Mouse (Mus musculus) kidney, adult 18-20 months (tissue): ENCODE measurements around the gene Gm20388.

Source experiments
- DNase-seq: peaks from one replicate; pipeline ENCODE4 v3.0.0; 2021

Gm20388 gene

DNA sequence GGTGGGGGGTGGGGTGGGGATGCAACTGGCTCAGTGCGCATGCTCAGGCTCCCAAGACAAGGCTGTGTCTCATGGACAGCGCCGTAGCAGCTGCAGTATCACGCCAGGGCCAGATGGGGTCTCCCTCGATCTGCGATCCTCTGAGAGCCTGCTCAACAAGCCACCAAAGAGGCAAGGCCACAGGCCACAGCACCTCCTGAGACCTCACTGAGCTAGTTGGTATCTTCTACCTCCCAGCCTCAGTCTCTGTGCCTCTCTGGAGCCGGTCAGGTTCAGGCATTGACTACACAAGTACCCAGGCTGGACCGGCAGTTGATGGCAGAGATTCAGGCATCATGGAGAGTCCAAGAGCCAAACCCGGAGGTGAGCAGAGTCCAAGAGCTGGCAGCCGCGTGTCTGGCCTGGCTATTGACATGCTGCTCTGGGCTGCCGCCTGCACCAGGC is 1807.4 kb downstream of the Gm20388 start:
- DNase-seq: peak; percentile 85

DNA sequence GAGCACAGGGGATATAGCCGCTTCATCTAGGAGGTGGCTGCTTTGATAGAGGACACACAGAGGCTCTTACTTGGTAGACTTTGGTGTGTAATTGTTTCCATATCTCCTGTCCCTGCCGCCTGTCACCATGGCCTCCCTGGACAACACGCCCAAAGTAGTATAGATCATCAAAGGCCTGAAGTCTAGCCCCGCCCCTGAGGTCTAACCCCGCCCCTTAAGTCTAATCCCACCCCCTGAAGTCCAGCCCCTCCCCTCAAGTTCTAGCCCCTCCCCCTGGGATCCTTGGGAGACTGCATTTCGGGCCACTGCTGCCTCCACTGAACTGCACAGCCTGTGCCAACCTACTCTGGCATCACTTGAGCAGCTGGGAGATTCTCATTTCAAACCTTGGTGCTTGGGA is 1808.3 kb downstream of the Gm20388 start:
- no peak for DNase-seq

DNA sequence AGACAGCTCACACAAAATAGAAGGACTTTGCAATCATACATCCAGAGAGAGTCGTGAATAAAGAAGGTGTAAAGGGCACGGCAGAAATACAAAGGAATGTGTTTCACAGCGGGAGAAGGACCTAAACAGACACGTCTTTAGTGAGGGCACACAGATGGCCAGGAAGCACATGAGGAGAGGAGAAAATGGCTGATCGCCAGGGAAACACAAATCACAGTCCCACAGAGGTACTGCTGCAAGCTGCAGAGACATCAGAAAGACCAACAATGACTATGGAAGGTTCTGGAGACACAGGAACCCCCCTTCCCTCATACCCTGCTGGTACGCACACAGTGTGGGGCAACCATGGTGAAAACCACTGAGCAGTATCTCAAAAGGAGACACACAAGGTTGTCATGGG is 1810.4 kb downstream of the Gm20388 start:
- DNase-seq: no peak

DNA sequence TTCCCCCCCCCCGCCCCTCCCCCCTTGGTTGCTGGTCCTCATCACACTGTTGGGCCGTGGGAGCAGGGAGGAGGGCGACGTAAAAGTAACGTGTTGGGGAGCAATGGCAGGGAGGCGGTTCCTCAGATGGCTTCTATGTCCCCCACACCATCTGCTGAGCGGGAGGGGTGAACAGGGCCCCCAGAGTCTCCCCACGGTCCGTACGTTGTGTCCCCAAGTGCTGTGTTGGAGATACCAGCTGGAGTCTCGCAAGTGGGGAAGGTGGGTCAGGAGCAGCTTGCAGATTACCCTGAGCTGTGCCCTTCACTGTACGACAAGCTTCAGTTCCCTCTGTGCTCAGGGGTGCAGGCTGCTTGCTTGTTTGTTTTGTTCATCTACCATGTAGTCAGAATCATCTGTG is 1813.2 kb downstream of the Gm20388 start:
- DNase-seq: no peak

DNA sequence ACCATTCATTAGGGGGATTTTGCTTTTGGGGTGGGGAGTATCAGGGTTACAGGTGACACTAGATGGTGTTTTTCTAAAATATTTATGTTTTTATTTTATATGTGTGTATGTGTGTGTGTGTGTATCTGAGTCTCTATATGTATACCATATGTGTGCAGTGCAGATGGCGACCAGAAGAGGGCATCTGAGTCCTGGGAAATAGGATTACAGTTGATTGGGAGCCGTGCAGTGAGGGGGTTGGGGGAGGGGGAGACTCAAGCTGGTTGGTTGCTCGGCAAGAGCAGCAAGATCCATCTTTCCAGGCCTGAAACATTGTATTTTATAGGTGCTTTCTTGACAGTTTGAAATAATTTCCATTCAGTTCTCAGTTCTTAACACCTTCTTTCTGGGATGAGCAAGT is 1816.5 kb downstream of the Gm20388 start:
- DNase-seq: no peak

DNA sequence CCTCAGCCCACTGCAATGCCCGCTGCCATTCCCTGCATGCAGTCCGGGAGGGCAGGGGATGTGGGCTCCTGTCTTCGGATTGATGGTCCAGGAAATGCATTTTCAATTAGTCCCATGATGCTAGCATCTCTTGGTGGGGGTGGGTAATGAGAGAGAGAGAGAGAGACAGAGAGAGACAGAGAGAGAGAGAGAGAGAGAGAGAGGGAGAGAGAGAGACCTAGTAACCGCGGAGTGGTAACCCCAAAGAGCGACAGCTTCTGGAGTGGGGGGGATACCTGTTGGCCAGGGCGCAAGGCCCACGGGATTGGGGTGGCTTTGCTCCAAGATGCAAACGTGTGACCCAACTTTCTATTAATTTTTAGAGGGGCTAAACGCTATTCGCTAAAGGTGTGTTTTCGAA is 1818.7 kb downstream of the Gm20388 start, which contains the start of gene Jph3:
TSS of gene Jph3 (plus strand) at position 301 of the 400 bp plus-strand sequence.
- DNase-seq: no peak

DNA sequence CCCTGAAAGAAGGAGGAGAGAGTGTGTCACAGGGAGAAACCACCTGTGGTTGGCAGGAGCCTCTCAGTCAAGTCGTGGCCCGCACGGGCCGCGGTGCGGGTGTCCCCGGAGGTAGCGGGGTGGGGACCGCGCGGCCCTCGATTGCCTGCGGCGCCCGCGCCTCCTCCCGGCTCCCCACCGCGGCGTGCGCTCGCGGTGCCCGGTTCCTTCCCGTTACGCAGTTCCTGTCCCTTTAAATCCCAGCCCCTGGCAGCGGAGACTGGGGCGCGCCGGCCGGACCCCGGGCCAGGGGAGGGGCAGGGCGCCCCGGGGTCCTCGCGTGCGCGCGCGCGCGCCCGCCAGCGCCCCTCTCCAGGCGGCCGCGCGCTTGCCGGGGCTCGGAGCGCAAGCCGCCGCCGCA is 1819.1 kb downstream of the Gm20388 start:
- DNase-seq: no peak

DNA sequence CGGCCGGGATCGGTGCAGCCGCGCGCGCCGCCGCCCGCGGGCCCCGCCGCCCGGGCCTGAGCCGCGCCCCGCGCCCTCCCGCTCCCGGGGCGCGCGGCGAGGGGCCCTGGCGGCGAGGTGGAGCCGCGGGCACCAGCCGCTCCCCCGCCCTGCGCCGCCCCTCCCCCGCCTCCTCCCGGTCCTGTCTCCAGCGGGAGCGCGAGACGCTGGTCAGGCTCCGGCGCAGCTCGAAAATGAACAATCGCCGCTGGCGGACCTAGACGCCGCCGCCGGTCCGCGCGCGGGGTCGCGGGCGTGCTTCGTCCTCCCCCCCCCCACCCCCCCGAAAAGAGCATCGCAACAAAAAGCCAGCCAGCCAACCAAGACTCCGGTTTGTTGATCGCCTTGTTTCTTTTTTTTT is 1819.5 kb downstream of the Gm20388 start:
- DNase-seq: no peak

DNA sequence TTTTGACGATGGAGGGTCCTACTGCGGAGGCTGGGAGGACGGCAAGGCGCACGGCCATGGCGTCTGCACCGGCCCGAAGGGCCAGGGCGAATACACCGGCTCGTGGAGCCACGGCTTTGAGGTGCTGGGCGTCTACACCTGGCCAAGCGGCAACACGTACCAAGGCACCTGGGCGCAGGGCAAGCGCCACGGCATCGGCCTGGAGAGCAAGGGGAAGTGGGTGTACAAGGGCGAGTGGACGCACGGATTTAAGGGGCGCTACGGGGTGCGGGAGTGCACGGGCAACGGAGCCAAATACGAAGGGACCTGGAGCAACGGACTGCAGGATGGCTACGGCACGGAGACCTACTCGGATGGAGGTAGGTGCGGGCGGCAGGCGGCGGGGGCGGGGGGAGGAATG is 1820.0 kb downstream of the Gm20388 start:
- no peak for DNase-seq

DNA sequence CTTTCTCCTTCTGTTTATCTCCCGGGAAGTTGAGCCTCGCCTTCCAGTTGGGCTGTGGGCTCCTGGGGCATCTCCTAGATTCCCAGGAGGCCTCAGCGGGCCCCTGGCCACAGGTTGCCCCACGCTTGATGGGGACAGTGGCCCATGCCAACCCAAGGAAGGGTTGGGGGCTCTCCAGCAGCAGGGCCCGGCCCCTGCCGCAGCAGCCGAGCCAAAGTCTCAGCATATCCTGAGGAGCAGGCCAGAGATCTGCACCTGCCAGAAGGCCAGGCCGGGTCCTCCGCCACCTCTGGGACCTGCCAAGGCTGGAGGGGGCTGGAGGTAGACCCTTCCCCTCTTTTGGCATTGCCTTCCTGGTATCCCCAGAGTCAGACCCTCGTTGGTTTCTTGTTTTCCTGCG is 1820.4 kb downstream of the Gm20388 start:
- no peak for DNase-seq

DNA sequence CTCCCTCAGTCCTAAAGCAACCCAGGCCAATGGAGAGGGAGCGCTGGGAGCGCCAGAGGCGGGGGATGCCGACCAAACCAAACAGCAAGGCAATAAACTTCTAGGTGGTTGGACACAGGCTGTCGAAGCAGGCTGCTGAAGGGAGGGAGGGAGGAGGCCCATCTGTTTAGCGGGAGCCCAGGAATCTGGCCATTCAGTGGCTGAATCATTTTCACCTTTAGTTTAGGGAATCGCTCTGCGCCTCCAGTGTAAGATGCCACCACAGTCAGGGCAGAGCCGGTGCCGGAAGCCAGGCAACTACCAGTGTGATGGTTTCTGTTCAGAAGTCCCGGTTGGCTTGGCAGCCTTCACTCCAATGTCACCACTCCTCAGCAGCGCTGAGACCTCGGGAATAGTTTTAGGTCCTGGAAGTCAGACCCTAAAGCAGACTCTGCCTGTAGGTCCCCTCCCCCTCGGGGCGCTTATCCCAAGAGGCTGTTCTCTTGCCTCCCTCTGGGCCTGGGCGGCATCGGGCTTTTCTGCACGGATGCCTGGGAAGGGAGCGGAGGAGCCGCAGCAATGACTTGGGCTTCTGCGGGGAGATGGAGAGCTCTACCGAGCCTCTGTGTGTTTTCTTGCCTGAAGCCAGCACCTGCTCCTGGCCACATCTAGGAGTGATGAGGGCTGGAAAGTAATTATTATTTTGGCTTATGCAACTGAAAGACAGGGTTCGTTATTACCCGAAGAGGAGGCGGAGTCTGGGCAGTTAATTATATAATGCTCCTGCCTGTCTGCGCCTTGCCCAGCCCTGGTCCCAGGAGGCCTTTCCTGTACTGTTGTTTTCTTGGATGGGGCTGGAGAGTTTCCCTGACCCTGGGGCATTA is 1821.1 kb downstream of the Gm20388 start:
- no peak for DNase-seq

DNA sequence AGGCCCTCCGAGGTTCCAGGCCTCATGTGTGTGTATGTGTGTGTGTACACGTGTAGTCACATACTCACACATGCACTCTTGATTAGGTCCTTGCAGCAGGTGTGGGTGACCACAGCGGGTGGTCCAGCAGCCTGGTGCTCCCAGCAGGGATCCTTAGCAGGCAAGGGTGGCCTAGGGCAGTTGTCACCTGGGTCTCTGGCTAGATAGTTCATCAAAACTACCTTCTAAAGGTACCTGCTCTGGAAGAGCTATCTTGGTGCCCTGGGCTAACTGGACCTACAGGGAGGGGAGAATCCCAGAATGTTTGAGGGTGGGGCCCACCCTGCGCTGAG is 1821.7 kb downstream of the Gm20388 start:
- DNase-seq: no peak

DNA sequence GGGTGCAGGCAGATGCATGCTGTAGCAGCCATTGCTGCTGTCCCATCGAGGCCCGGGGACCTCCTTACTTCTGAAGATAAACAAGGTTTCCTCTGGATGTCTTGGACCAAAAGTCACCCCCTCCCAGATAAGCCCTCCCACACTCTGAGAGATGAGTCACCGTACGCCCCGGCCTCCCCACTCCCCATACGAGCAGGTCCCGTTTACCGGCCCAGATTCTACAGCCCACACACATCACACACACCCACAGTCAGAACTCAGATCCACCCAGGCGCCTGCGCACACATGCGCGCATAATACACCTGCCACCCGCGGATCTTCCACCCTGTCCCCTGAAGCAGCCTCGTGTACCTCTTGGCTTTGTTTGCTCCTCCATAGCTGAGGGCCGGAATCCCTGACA is 1823.6 kb downstream of the Gm20388 start:
- no peak for DNase-seq

DNA sequence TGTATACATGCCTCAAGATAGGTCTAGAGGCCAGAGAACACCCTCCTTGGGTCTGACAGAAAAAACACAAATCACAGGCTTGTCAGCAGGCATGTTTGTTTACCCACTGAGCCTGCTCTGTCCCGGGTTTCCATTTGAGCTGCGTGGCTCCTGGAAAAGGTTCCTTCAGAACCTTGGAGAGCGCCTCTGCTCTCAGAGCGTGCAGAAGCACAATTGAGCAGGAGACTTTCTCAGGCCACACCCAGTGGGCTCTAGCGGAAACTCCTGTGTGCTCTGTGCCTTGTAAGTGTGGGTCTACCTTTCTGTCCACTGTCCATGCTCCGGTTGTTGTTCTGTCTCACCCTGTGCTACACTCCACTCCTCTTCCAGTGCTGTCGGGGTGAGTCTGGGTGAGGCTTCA is 1825.6 kb downstream of the Gm20388 start:
- peak; percentile 20 for DNase-seq

DNA sequence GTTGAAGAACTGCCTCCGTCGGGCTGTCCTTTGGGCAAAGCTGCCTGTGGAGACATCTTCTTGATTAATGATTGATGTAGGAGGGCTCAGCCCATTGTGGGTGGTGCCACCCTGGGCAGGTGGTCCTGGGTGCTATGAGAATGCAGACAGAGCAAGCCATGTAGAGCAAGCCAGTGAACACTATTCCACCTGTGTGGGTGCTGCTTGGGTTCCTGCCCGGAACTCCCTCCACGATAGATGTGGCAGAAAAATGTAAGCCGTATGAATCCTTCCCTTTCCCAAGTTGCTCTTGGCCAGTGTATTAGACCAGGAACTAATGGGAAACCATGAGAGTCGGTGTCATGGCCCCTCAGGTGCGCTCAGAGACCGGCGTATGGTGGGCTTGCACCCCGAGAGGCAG is 1830.1 kb downstream of the Gm20388 start:
- no peak for DNase-seq

DNA sequence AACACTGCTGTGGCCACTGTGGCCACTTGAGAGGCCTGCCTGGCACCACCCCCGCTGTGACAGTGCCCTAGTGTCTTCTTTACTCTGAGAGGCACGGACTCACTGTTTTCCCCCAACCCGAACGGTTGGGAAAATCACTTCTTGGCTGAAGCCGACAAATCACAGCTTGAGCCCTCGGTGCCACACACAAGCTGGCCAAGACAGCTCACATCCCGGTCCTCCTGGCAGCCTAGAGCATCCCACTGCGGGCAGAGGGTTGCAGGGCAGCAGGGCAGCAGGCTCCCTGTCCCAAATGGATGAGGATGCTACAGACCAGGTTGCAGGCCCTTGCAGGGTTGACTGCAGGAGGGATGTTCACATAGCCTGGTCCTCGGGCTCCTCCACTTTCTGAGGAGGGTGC is 1838.9 kb downstream of the Gm20388 start:
- no peak for DNase-seq

DNA sequence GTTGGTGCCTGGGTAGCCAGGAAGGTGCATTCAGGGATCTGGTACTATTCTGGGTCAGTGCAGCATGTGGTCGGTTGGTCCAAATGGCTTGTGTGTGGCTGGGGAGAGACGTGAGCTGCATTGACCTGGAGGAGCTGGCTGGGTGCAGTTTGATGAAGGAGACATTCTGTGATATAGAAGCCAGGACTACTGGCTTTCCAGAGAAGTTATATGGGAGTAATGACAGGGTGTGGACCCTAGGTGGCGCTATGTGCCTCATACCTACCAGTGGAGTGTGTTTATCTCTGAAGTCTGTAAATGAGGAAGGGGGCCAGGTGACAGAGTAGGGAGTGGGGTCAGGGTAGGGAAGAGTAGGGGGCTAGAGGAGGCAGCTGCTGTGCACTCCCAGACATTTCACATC is 1839.9 kb downstream of the Gm20388 start:
- no peak for DNase-seq

DNA sequence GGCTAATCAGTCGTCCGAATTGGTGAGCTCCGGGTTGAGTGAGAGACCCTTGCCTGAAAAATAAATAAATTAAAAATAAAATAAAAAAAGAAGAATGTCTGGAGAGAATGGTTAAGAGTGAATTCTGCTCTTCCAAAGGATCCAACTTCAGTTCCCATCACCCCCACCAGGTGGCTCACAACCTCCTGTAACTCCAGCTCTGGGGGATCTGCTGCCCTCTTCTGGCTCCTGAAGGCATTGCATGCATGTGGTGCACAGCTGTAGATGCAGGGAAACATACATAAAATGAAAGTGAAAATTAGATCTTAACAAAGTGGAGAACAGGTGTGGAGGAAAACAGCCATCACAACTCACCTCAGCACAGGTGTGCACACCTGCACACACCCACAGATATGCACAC is 1840.8 kb downstream of the Gm20388 start:
- DNase-seq: peak; percentile 43

DNA sequence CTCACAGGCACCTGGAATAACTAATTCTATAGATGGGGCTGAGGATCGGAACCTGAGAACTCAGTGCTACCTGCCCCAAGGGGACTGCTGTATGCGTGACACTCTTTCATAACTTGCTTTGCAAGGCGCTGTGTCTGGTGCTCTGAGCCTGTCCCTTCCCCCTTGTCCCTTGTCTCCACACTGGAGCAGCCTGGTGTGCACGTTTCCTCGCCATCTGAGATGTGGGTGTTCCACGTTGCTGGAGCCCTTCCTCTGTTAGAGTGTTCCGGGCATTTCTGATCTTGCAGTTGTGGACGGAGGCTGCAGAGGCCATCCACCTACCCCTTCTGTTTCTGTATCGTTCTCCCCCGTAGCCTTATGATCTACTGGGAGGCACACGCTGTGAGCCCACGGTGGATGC is 1847.8 kb downstream of the Gm20388 start:
- DNase-seq: no peak

DNA sequence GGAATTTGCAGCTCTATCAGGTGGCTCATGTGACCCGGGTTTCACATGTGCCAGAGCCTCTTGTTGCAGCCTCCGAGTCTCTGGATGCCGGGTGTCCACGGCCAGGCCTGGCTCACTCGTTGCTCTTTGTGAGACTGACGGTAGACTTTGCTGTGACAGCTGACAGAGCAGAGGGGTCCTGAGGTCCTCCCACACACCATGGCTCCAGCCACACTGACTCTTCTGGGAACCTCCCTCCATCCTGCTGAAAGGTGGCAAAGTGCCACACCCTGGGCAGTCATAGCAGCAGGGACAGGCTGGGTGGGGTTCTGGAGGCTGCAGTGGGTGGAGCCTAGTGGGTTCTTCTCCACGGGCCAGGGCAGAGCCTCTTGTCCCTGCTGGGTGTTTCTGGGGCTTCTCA is 1849.8 kb downstream of the Gm20388 start:
- DNase-seq: no peak

DNA sequence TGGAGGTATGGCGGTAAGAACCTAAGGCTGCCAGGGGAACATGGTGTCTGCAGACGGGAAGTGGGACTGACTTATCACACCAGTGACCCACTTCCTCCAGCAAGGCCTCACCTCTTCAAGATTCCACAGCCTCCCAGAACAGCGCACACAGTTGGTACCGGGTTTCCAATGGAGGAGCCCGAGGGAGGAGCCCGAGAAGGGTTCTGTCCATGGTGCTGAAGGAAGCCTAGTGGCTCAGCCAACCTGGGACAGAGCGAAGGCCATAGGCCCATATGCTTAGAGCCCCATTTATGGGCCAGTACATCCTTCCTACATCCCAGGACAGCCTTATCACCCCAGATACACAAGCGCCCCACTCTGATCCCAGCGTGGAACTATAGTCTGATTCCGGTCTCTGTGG is 1850.8 kb downstream of the Gm20388 start:
- peak; percentile 5 for DNase-seq

DNA sequence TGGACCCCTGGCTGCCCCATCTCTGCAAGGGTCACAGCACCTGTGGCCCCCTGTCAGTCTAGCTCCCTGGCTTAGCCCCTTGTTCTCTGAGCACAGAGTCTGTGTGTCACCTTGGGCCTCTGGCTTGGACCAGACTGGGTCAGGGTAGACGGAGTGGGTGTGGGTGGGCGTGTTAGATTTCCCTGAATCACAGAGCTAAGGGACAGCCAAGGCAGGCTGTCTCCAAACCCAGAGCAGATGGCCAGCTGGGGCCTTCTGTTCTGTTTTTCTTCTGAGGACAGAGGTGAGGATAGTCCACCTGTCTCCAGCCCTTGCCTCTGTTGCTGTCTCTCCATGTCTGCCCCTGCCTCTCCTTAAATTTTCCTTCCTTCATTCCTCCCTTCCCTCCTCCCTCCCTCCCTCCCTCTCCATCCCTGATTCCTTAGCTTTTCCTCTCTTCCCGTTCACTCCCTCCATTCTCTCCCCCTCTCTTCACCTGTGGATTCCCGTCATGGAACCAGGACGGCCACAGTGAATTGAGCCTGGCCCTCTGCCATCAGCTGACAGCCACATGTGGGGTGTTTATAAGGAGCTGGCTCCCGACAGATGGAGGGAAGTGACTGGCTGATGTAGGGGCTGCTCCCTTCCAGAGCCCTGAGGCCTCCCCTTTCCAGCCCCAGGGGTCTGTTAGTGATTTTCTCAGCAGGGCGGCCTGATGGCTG is 1852.5 kb downstream of the Gm20388 start:
- no peak for DNase-seq

DNA sequence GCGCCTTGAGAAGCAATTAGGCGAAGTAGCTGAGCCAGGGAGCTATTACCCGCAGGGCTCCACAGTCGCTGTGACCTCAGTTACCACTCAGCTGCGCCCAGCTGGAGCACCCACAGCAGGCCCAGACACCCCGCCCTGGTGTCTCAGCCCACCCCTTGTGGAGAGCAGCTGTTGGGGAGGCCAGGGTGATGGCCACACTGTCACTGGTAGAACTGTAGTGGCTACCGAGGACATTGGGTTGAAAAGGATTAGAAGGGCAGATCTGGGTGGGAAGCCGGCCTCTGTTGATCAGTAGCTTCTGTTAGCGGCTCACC is 1853.0 kb downstream of the Gm20388 start:
- DNase-seq: no peak

DNA sequence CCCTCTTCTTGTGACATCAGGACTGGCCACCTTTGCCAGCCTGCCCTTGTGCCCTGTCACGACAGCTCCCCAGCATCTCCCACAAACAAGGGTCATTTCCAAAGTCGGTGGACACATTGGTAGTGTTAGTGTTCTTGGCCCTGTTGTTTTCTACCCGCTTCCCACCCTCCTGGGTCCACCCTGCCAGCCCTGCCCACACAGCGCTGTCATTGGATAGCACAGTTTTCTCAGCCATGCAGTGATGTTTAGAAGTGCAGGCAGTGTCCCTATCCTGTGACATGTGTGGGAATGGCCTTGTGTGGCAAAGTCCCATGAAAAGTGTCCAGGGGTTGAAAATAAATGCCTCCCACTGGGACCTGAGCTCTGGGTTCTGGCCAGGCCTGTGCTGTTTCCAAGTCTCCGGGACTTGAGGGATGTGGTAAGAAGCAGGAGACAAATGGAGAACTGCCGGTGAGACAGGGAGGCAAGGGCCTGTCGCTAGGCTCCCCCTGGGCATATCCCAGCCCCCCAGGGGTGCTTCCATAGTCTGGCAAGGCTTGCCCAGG is 1855.0 kb downstream of the Gm20388 start:
- no peak for DNase-seq
